In genomic region chr10:71052748-71053147, GRCm38 (mm10) we compare ENCODE assay signal across 15 mouse cellular contexts.
DNase-seq lines count a peak whose midpoint lies in the region; ATAC-seq and TF ChIP-seq lines count a peak whose summit lies in the region.
"Had no signal": no experiment of that assay in that cellular context is flagged by ENCODE, and none has a peak within 500 bp of the region (broad histone marks: within the 10 kb centered on the region; RNA-seq: fewer than 3 reads in every experiment).

No protein-coding gene starts in this region.

- no peaks in the 10 kb centered on the region for H3K27me3 ChIP-seq in heart, embryonic 15.5 days
- H3K27me3 ChIP-seq in lung, embryonic 15.5 days = no peaks in the 10 kb centered on the region
- H3K27me3 ChIP-seq in kidney, postnatal 0 days (ENCODE audit: insufficient read depth, low read length) = no peaks in the 10 kb centered on the region
- H3K27me3 ChIP-seq in stomach, embryonic 16.5 days (ENCODE audit: control insufficient read depth, insufficient read depth, low read length) = no peaks in the 10 kb centered on the region
- no peaks in the 10 kb centered on the region for H3K27me3 ChIP-seq in cerebellum, adult 2 months (ENCODE audit: control insufficient read depth, insufficient read depth, low read length)
- H3K27me3 ChIP-seq: forebrain, embryonic 13.5 days; liver, embryonic 15.5 days; neural tube, embryonic 13.5 days had no signal

- H3K9me3 ChIP-seq in heart, embryonic 15.5 days (replicated peaks) = no peaks in the 10 kb centered on the region
- no peaks in the 10 kb centered on the region for H3K9me3 ChIP-seq in lung, embryonic 15.5 days
- H3K9me3 ChIP-seq in kidney, postnatal 0 days (replicated peaks; ENCODE audit: low read length) = no peaks in the 10 kb centered on the region
- H3K9me3 ChIP-seq in stomach, embryonic 16.5 days (replicated peaks; ENCODE audit: control insufficient read depth, low read length) = no peaks in the 10 kb centered on the region
- H3K9me3 ChIP-seq: forebrain, embryonic 13.5 days; hindbrain, embryonic 10.5 days; liver, embryonic 15.5 days; neural tube, embryonic 13.5 days had no signal

- WGBS in heart, embryonic 15.5 days = 57% methylated on average over 9 of the region's 9 CpGs
- 76% methylated on average over 9 of the region's 9 CpGs for WGBS in lung, embryonic 15.5 days
- WGBS in kidney, postnatal 0 days = 50% methylated on average over 9 of the region's 9 CpGs
- WGBS in stomach, embryonic 16.5 days = 83% methylated on average over 9 of the region's 9 CpGs
- 49% methylated on average over 9 of the region's 9 CpGs for WGBS in cerebellum, adult 2 months

- no peak for TF ChIP-seq CTCF in kidney, postnatal 0 days (IDR thresholded peaks at IDR 0.05; ENCODE audit: low read depth)
- no peak for TF ChIP-seq CTCF in cerebellum, adult 2 months (IDR thresholded peaks at IDR 0.05; ENCODE audit: borderline replicate concordance, insufficient read depth, low read depth, low read length)

- no peak overlapping the region for H3K4me3 ChIP-seq in heart, embryonic 15.5 days
- no peak overlapping the region for H3K4me3 ChIP-seq in lung, embryonic 15.5 days
- no peak overlapping the region for H3K4me3 ChIP-seq in kidney, postnatal 0 days (replicated peaks; ENCODE audit: low read depth, low read length)
- no peak overlapping the region for H3K4me3 ChIP-seq in stomach, embryonic 16.5 days (replicated peaks; ENCODE audit: low read length)
- no peak overlapping the region for H3K4me3 ChIP-seq in cerebellum, adult 2 months (replicated peaks; ENCODE audit: insufficient read depth, low read depth, low read length)
- H3K4me3 ChIP-seq: forebrain, embryonic 13.5 days; hindbrain, embryonic 10.5 days; liver, embryonic 15.5 days; neural tube, embryonic 13.5 days had no signal

- no peak for TF ChIP-seq POLR2A in cerebellum, adult 2 months (IDR thresholded peaks at IDR 0.05; ENCODE audit: borderline replicate concordance, insufficient read depth, low read length)

- no peak for DNase-seq in heart, adult 9 months (ENCODE audit: low spot score in 2 of 2)
- no peak for DNase-seq in lung, postnatal 14 days
- DNase-seq in kidney, postnatal 0 days (ENCODE audit: low spot score) = no peak
- no peak for DNase-seq in cerebellum, adult 2 months
- DNase-seq: cerebellum, adult 11-12 months; right cerebral cortex, adult 18-20 months; thymus, adult 2 months had no signal

- no peak overlapping the region for H3K9ac ChIP-seq in heart, embryonic 15.5 days
- no peak overlapping the region for H3K9ac ChIP-seq in lung, embryonic 15.5 days
- no peak overlapping the region for H3K9ac ChIP-seq in kidney, postnatal 0 days (ENCODE audit: low read depth, low read length)
- no peak overlapping the region for H3K9ac ChIP-seq in stomach, embryonic 16.5 days (ENCODE audit: low read length)
- H3K9ac ChIP-seq: forebrain, embryonic 13.5 days; liver, embryonic 15.5 days; neural tube, embryonic 13.5 days had no signal

- H3K4me1 ChIP-seq in heart, embryonic 15.5 days (replicated peaks) = peaks cover 38% of the 10 kb centered on the region
- peaks cover 10% of the 10 kb centered on the region for H3K4me1 ChIP-seq in lung, embryonic 15.5 days
- H3K4me1 ChIP-seq in kidney, postnatal 0 days (replicated peaks; ENCODE audit: insufficient read depth, low read length) = peaks cover 10% of the 10 kb centered on the region; the same call in 1 of the 2 replicates
- H3K4me1 ChIP-seq in stomach, embryonic 16.5 days (ENCODE audit: control insufficient read depth, insufficient read depth, low read length) = peaks cover 10% of the 10 kb centered on the region
- H3K4me1 ChIP-seq in cerebellum, adult 2 months (ENCODE audit: control insufficient read depth, insufficient read depth, low read length) = no peaks in the 10 kb centered on the region
- H3K4me1 ChIP-seq: liver, embryonic 15.5 days had no signal

- H3K27ac ChIP-seq in heart, embryonic 15.5 days = peak overlapping the region; percentile 72
- no peak overlapping the region for H3K27ac ChIP-seq in lung, embryonic 15.5 days
- 0 out of 2 replicates have a peak overlapping the region, but pooled peaks have one; percentile 22 for H3K27ac ChIP-seq in kidney, postnatal 0 days
- peak overlapping the region; percentile 41; the same call in 1 of the 2 replicates for H3K27ac ChIP-seq in stomach, embryonic 16.5 days (ENCODE audit: low read length)
- H3K27ac ChIP-seq in cerebellum, adult 2 months (ENCODE audit: insufficient read depth, low read length) = no peak overlapping the region
- H3K27ac ChIP-seq: forebrain, embryonic 13.5 days; hindbrain, embryonic 10.5 days; liver, embryonic 15.5 days had no signal

- no peaks in the 10 kb centered on the region for H3K36me3 ChIP-seq in heart, embryonic 15.5 days
- H3K36me3 ChIP-seq in lung, embryonic 15.5 days = no peaks in the 10 kb centered on the region
- no peaks in the 10 kb centered on the region for H3K36me3 ChIP-seq in kidney, postnatal 0 days (ENCODE audit: insufficient read depth, low read length)
- no peaks in the 10 kb centered on the region for H3K36me3 ChIP-seq in stomach, embryonic 16.5 days (ENCODE audit: control insufficient read depth, insufficient read depth, low read length)
- H3K36me3 ChIP-seq: hindbrain, embryonic 10.5 days; liver, embryonic 15.5 days; neural tube, embryonic 13.5 days had no signal

- no peak for ATAC-seq in heart, embryonic 15.5 days (replicated peaks; ENCODE audit: insufficient number of reproducible peaks, insufficient read depth, low FRiP score, low read depth)
- 0 out of 2 replicates have a peak, but pooled peaks have one; percentile 25 for ATAC-seq in lung, embryonic 15.5 days (ENCODE audit: borderline replicate concordance, extremely low read depth, low FRiP score, low TSS enrichment)
- no peak for ATAC-seq in kidney, postnatal 0 days (replicated peaks; ENCODE audit: low FRiP score, low read depth)
- no peak for ATAC-seq in stomach, embryonic 16.5 days (ENCODE audit: insufficient read depth, low FRiP score)
- ATAC-seq: forebrain, embryonic 13.5 days; inflammation-experienced regulatory T-cells, adult 6 months had no signal

- 0 out of 2 replicates have a peak overlapping the region, but pooled peaks have one; percentile 10 for H3K4me2 ChIP-seq in heart, embryonic 15.5 days
- H3K4me2 ChIP-seq in lung, embryonic 15.5 days = no peak overlapping the region
- H3K4me2 ChIP-seq in kidney, postnatal 0 days (ENCODE audit: low read length) = no peak overlapping the region
- no peak overlapping the region for H3K4me2 ChIP-seq in stomach, embryonic 16.5 days (ENCODE audit: low read depth, low read length)
- H3K4me2 ChIP-seq: forebrain, embryonic 13.5 days; liver, embryonic 15.5 days; neural tube, embryonic 13.5 days had no signal

Comparison
In these comparisons a context has a peak if more than half of its experiments do, and no peak if none do; other contexts are left out.
1. H3K27ac ChIP-seq: peak in heart, embryonic 15.5 days (single experiment), kidney, postnatal 0 days (single experiment) and stomach, embryonic 16.5 days (single experiment); none in lung, embryonic 15.5 days (single experiment) and cerebellum, adult 2 months (single experiment).